Mouse (Mus musculus) kidney, embryonic 16.5 days (tissue): ENCODE data around the gene Slc22a16. TPM values are rescaled to one million over a fixed set of nuclear protein-coding genes. Genes with fewer than 3 reads are reported as not detected.

Experiments
- ATAC-seq: fragments of 200-750 bp; cut with Nextera tagmentation; 2 replicates; pipeline ENCODE4 v1.8.0; 2017; ENCODE audit warnings: moderate TSS enrichment; ENCODE audit not compliant: low FRiP score, low TSS enrichment
- H3K27ac ChIP-seq: fragments of 300-500 bp; sonication (generic); 2 replicates; pipeline ENCODE4 v1.5.1; 2014; ENCODE audit warnings: low read length
- H3K27me3 ChIP-seq: fragments of 300-500 bp; sonication (generic); 2 replicates; pipeline ENCODE4 v1.6.1; 2014; ENCODE audit warnings: low read length, control low read depth, mixed read lengths; ENCODE audit not compliant: insufficient read depth
- H3K36me3 ChIP-seq: fragments of 300-500 bp; sonication (generic); 2 replicates; pipeline ENCODE4 v1.6.1; 2014; ENCODE audit warnings: low read length, control low read depth, mixed read lengths; ENCODE audit not compliant: insufficient read depth
- H3K4me1 ChIP-seq: fragments of 300-500 bp; sonication (generic); 2 replicates; pipeline ENCODE4 v1.6.1; 2014; ENCODE audit warnings: low read length, control low read depth, mixed read lengths; ENCODE audit not compliant: insufficient read depth
- H3K4me2 ChIP-seq: fragments of 300-500 bp; sonication (generic); replicated peaks from 2 replicates; pipeline ENCODE4 v1.6.1; 2014; ENCODE audit warnings: low read depth, low read length
- H3K4me3 ChIP-seq: fragments of 300-500 bp; sonication (generic); 2 replicates; pipeline ENCODE4 v1.5.1; 2014; ENCODE audit warnings: mild to moderate bottlenecking, low read length
- H3K9ac ChIP-seq: fragments of 300-500 bp; sonication (generic); replicated peaks from 2 replicates; pipeline ENCODE4 v1.6.1; 2014; ENCODE audit warnings: low read length
- H3K9me3 ChIP-seq: fragments of 300-500 bp; sonication (generic); 2 replicates; pipeline ENCODE4 v1.6.1; 2016; ENCODE audit warnings: low read length, control low read depth
- WGBS: fragments of 180-500 bp; shearing (Covaris S2); extraction: QIAGEN DNeasy Blood & Tissue Kit; methylation state at CpG from one replicate; pipeline ENCODE4 v1.1.7; 2014; 5-methylcytosine and 5-hydroxymethylcytosine counted together
- polyA plus RNA-seq: library from polyadenylated mRNA; unstranded; fragments of >200 nt; fragmentation: Nextera tagmentation; extraction: Ambion mirVana; gene quantifications from 2 replicates; pipeline ENCODE4 v1.2.1, GENCODE M21; 2015

Slc22a16 gene
- polyA plus RNA-seq, 1 experiment from 2014 or later, result not detected

DNA sequence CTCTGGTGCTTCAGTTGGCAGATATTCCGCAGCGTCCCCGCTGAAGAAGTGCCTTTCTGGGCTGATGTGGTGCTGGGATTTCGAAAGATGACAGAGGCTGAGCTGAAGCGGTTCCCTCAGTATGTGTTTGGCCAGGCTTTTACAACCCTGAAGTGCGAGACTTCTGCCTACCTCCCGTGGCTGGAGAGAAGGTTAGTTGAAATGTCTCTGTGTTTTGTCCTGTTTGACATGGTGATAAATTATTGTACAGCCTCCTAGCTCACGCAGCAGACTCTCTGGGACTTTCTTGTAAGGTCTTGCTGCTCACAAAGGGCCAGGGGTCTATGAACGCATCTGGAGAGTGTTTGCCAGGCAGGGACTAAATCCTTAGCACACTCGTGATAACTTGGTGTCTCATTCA, 67.2 kb downstream of the Slc22a16 start:
- Histone ChIP-seq H3K9ac (no peak overlapping the region), H3K4me2 (no peak overlapping the region), H3K36me3 (no peaks in the 10 kb centered on the region), H3K9me3 (no peaks in the 10 kb centered on the region), H3K27ac (0 out of 2 replicates have a peak overlapping the region, but pooled peaks have one; percentile 24), H3K4me3 (no peak overlapping the region), H3K27me3 (no peaks in the 10 kb centered on the region), H3K4me1 (peaks cover 36% of the 10 kb centered on the region)
- no peak for ATAC-seq
- 30% methylated on average over 10 of the region's 10 CpGs for WGBS

GRCm38 (mm10) chr10:40638276-40638675, 68.1 kb downstream of the Slc22a16 start:
- 28% methylated on average over 7 of the region's 7 CpGs for WGBS
- H3K9ac ChIP-seq, result 0 out of 2 replicates have a peak overlapping the region, but pooled peaks have one; percentile 41
- no peaks in the 10 kb centered on the region for H3K27me3 ChIP-seq
- H3K27ac ChIP-seq, result peak overlapping the region; percentile 85
- H3K4me2 ChIP-seq, result 0 out of 2 replicates have a peak overlapping the region, but pooled peaks have one; percentile 18
- H3K36me3 ChIP-seq, result no peaks in the 10 kb centered on the region
- peaks cover 36% of the 10 kb centered on the region for H3K4me1 ChIP-seq
- ATAC-seq, result peak; percentile 71
- H3K4me3 ChIP-seq, result no peak overlapping the region
- no peaks in the 10 kb centered on the region for H3K9me3 ChIP-seq

DNA sequence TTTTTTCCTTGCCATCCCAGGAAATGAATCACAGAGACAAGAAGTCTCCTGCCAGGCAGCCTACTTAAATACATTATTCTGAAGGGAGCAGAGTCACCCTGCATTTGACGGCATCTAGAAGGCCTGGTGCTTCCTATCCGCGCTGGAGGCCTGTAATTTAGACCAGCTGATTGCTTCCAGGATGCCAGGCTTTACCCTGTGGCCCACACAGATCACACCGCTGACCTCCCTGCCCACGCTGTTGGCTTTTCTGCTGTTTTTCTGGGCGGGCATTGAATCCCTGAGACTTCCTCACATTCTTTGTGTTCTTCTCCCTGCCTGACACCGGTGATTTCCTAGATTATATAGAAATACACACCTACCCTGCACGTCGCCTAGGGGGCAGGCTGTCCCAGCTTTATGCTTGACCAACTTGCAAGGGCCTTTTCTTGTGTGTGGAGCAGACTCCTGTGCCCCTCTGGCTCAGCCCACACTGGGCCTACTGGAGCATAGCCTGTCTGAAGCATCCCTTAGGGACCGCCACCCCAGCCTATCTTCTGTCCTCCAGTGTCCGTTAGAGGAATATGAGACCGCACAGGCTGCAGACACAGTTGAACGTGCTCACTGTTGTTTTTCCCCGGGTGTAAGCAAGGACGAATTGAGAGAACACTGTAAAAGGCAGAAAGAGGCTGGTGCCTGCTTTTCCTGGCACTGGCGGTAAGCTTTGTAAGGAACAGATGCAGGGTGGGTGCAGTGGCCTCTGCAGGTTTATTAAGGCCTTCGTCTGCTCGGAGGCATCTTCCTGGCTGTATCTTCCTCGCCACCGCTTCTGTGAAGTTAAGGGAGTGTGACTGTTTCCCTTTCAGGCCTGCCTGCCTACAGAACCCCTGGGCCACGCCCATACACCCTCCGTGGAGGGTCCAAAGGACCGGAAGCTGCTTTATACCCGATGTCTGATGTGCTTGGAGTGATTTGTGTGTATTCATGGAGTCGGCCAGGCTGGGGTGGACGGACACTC, 69.0 kb downstream of the Slc22a16 start:
- peak; percentile 90 for ATAC-seq
- H3K4me2 ChIP-seq, result 0 out of 2 replicates have a peak overlapping the region, but pooled peaks have one; percentile 17
- H3K27ac ChIP-seq, result peak overlapping the region; percentile 85
- peaks cover 36% of the 10 kb centered on the region for H3K4me1 ChIP-seq
- no peak overlapping the region for H3K4me3 ChIP-seq
- 29% methylated on average over 26 of the region's 26 CpGs for WGBS
- H3K9me3 ChIP-seq, result no peaks in the 10 kb centered on the region
- H3K36me3 ChIP-seq, result no peaks in the 10 kb centered on the region
- H3K9ac ChIP-seq, result 0 out of 2 replicates have a peak overlapping the region, but pooled peaks have one; percentile 17
- H3K27me3 ChIP-seq, result no peaks in the 10 kb centered on the region

- H3K4me3 ChIP-seq, result no peak overlapping the region
- WGBS, result 89% methylated on average over 4 of the region's 4 CpGs
- ATAC-seq, result no peak
- H3K4me2 ChIP-seq, result no peak overlapping the region
- peaks cover 36% of the 10 kb centered on the region for H3K4me1 ChIP-seq
- H3K9ac ChIP-seq, result no peak overlapping the region
- H3K27ac ChIP-seq, result peak overlapping the region; percentile 85; the same call in 1 of the 2 replicates
- no peaks in the 10 kb centered on the region for H3K9me3 ChIP-seq
- no peaks in the 10 kb centered on the region for H3K36me3 ChIP-seq
- no peaks in the 10 kb centered on the region for H3K27me3 ChIP-seq
Measured at GRCm38 (mm10) chr10:40640406-40640805, 70.3 kb downstream of the Slc22a16 start.

DNA sequence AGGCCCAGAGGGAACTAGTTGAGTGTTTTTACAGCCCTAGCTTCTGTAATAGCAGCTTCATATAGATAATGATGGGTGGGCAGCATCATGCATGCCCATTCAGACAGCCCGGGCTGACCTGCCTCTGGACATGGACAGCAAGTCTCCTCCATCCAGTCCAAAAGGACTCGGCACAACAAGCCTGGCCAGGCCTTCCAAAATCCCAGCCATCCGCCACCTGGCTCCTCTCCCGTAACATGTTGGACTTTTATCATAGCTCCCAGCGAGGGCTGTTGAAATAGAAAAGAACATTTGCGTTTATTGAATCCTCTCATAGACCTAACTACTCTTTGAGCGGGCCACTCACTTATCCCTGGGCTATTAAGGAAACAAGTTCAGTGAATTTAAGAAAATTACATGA, 71.8 kb downstream of the Slc22a16 start:
- no peak for ATAC-seq
- no peak overlapping the region for H3K27ac ChIP-seq
- H3K4me2 ChIP-seq, result no peak overlapping the region
- H3K9ac ChIP-seq, result no peak overlapping the region
- 0 out of 2 replicates have a peak, but pooled peaks cover under 1% of the 10 kb centered on the region for H3K9me3 ChIP-seq
- H3K36me3 ChIP-seq, result no peaks in the 10 kb centered on the region
- H3K4me1 ChIP-seq, result peaks cover 30% of the 10 kb centered on the region
- no peaks in the 10 kb centered on the region for H3K27me3 ChIP-seq
- H3K4me3 ChIP-seq, result no peak overlapping the region
- 89% methylated on average over 7 of the region's 7 CpGs for whole genome bisulfite sequencing

- no peaks in the 10 kb centered on the region for H3K27me3 ChIP-seq
- ATAC-seq, result no peak
- no peak overlapping the region for H3K9ac ChIP-seq
- 85% methylated on average over 5 of the region's 5 CpGs for WGBS
- peaks cover 20% of the 10 kb centered on the region for H3K4me1 ChIP-seq
- H3K4me2 ChIP-seq, result no peak overlapping the region
- H3K27ac ChIP-seq, result no peak overlapping the region
- 0 out of 2 replicates have a peak, but pooled peaks cover 3% of the 10 kb centered on the region for H3K9me3 ChIP-seq
- H3K4me3 ChIP-seq, result no peak overlapping the region
- H3K36me3 ChIP-seq, result no peaks in the 10 kb centered on the region
Measured at GRCm38 (mm10) chr10:40643126-40643525, 73.0 kb downstream of the Slc22a16 start.

DNA sequence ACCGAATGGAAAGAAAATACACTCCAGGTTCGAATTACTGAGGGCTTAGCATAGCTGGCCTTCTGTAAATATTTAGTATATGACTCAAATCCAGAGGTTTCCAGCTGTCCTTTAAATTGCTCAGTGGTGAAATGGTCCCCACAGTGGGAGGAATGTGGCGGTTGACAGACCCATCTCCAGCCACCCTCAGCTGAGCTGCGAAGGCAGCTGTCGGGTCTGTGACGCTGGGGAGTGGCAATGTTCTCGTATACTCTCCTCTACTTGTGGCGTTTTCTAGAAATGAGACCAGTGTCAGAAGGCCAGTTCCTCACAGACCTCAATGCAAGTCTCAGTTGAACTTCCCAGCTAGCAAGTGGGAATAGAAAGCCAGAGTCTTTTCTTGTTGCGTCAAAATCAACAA, 74.3 kb downstream of the Slc22a16 start:
- Histone ChIP-seq H3K4me3 (no peak overlapping the region), H3K9me3 (0 out of 2 replicates have a peak, but pooled peaks cover 3% of the 10 kb centered on the region), H3K4me1 (peaks cover 7% of the 10 kb centered on the region), H3K4me2 (no peak overlapping the region), H3K9ac (no peak overlapping the region), H3K27ac (no peak overlapping the region), H3K27me3 (no peaks in the 10 kb centered on the region), H3K36me3 (no peaks in the 10 kb centered on the region)
- no peak for ATAC-seq
- 62% methylated on average over 9 of the region's 9 CpGs for WGBS

DNA sequence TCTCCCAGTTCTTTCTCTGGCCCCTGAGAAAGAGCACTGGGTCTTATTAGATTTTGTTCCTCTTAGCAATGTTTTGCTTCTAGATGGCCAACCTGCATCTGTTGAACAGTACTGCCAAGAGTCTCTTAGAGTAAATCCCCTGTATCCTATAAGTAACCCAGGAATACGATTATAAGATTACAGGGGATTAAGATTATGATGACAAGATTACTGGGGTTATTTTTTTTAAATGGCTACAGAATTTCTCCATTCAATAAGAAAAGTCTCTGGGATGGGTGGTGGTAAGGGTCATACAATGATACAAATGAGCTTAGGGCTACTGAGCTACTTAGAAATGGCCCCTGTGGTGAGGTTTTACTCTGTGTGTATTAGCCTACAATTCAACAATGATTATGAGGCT, 75.2 kb downstream of the Slc22a16 start:
- Histone ChIP-seq H3K9me3 (0 out of 2 replicates have a peak, but pooled peaks cover 3% of the 10 kb centered on the region), H3K27me3 (no peaks in the 10 kb centered on the region), H3K4me3 (no peak overlapping the region), H3K4me2 (no peak overlapping the region), H3K36me3 (no peaks in the 10 kb centered on the region), H3K9ac (no peak overlapping the region), H3K27ac (no peak overlapping the region), H3K4me1 (no peaks in the 10 kb centered on the region)
- no peak for ATAC-seq
- WGBS, result 86% methylated on average over 1 of the region's 1 CpGs

GRCm38 (mm10) chr10:40648776-40649175, 78.6 kb downstream of the Slc22a16 start:
- H3K4me3 ChIP-seq, result no peak overlapping the region
- no peak overlapping the region for H3K4me2 ChIP-seq
- no peak for ATAC-seq
- H3K36me3 ChIP-seq, result no peaks in the 10 kb centered on the region
- 90% methylated on average over 12 of the region's 12 CpGs for WGBS
- no peak overlapping the region for H3K9ac ChIP-seq
- H3K27me3 ChIP-seq, result no peaks in the 10 kb centered on the region
- no peaks in the 10 kb centered on the region for H3K4me1 ChIP-seq
- H3K27ac ChIP-seq, result no peak overlapping the region
- H3K9me3 ChIP-seq, result 0 out of 2 replicates have a peak, but pooled peaks cover 3% of the 10 kb centered on the region

GRCm38 (mm10) chr10:40649634-40650033, 79.5 kb downstream of the Slc22a16 start:
- no peaks in the 10 kb centered on the region for H3K36me3 ChIP-seq
- WGBS, result 27% methylated on average over 4 of the region's 4 CpGs
- ATAC-seq, result no peak

More at GRCm38 (mm10) chr10:40649634-40650033, 79.5 kb downstream of the Slc22a16 start:
- Histone ChIP-seq H3K4me1 (no peaks in the 10 kb centered on the region), H3K9me3 (0 out of 2 replicates have a peak, but pooled peaks cover 3% of the 10 kb centered on the region), H3K27me3 (no peaks in the 10 kb centered on the region), H3K9ac (no peak overlapping the region), H3K4me2 (no peak overlapping the region), H3K27ac (no peak overlapping the region), H3K4me3 (no peak overlapping the region)
